Mouse (Mus musculus) spleen, postnatal 0 days (tissue): ENCODE data around the gene Tmed6. TPM values are rescaled to one million over a fixed set of nuclear protein-coding genes. Genes with fewer than 3 reads are reported as not detected.

Source experiments
- polyA plus RNA-seq: library from polyadenylated mRNA; unstranded; fragments of >200 nt; fragmentation: Nextera tagmentation; extraction: Ambion mirVana; gene quantifications from 2 replicates; pipeline ENCODE4 v1.2.1, GENCODE M21; 2015

The Tmed6 gene
- 0.15 and 1.6 TPM in 2 replicates for polyA plus RNA-seq

DNA sequence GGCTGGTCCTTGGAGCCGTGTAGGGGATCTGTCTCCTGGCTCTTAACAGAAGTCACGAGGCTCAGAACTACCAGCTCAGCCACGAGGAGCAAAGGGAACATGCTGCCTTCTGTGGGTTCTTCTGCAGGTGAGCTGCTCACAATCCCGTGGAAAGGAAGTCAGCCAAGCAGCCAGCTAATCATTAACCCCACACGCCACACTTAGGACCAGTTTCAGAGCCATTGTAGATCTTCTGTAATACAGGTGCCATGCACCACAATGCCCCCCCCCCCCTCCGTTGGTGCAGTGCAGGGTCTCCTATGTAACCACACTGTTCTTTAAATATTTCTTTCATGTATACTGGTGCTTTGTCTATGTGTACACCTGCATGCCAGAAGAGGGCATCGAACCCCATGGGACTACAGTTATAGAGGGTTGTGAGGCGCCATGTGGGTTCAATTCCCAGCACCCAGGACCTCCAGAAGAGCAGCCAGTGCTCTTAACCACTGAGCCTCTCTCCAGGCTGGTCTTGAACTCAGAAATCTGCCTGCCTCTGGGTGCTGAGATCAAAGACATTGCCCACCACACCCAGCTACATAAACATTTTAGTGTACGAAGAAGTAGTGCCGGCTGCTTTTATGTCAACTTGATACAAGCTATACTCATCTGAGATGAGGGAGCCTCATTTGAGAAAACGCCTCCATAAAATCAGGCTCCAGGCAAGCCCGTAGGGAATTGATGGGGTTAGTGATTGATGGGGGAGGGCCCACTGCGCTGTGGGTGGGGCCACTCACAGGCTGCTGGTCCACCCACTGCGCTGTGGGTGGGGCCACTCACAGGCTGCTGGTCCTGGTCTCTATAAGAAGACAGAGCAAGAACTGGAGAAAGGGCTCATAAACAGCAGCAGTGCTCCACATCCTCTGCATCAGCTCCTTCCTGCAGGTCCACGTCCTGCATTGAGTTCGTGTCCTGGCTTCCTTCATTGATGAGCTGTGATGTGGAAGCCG is at the start of gene Tmed6:
Gene Tmed6 (minus strand): TSS at position 134 of the 986 bp plus-strand sequence.

DNA sequence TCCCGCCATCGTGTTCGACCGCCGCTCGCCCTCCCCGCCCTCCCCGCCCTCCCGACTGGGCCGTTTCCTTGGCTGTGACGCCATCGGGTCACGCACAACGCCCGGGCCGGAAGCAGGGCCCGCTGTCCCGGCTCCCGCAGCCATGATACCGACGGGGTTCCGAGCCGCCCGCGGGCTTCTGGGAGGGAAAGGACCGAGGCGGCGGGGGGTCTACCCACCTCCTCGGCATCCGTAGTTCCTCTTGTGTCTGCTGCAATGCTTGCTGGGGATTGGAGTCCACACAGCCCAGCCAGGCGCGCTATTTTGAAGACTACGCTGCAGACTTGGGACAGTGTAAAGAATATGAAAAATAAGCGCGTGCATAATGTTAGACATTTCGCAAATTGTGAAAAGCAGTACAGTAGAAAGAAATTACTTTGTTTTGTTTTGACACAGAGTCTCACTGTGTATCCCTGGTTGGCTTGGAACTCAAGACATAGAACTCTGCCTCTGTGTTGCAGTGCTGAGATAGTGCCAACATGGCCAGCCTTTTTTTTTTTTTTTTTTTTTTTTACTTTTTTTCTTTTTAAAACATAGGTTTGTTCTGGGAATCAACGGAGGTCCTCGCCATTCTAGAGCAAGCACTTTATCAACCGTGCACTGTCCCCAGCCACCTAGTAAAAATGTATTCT is 31.1 kb upstream of the Tmed6 start, which contains the start of gene Terf2:
Gene Terf2 (minus strand): TSS at position 182 of the 671 bp plus-strand sequence.

DNA sequence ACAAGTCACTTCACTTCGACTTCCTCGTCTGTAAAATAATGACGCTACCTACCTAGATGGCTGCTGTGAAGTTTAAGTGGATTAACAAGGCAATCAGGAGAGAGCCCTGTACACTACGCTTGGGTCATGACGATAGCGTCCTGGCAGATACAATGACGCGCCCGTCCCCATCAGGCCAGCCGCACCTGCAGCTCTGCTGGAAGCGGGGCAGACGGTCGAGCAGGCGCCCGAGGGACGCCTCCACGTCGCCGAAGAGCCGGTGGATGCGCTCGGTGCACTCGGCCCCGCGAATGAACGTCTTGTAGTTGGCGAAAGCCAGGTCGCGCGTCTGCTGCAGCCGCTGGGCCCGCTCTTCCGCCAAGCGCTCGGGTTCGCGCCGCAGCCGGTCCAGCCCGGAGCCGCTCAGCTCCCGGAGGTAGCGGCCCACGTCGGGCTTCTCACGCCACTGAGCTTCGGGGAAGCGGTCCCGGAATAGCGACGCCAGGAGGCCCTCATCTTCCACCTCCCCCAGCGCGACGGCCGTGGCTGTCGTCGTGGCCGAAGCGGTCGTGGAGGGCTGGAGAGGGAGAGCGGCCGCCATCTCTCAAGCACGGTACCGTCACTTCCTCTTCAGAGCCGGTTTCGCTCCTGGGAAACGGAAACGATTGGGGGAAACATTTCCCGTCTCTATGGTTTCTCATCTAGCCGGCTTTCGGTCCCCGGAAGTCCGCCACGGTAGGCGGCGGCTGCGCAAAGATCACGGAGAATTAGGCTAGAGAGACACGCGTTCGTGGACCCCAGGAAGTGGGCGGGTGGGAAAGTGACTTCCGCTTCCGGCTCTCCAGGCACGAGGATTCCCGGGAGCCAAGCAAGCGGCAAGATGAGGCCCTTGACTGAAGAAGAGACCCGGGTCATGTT is 9.1 kb downstream of the Tmed6 start, which contains the start of the genes Cog8 and Nip7:
Gene Cog8 (minus strand): TSS at position 614 of the 897 bp plus-strand sequence.
Gene Nip7 (plus strand): TSS at position 802 of the 897 bp plus-strand sequence.

DNA sequence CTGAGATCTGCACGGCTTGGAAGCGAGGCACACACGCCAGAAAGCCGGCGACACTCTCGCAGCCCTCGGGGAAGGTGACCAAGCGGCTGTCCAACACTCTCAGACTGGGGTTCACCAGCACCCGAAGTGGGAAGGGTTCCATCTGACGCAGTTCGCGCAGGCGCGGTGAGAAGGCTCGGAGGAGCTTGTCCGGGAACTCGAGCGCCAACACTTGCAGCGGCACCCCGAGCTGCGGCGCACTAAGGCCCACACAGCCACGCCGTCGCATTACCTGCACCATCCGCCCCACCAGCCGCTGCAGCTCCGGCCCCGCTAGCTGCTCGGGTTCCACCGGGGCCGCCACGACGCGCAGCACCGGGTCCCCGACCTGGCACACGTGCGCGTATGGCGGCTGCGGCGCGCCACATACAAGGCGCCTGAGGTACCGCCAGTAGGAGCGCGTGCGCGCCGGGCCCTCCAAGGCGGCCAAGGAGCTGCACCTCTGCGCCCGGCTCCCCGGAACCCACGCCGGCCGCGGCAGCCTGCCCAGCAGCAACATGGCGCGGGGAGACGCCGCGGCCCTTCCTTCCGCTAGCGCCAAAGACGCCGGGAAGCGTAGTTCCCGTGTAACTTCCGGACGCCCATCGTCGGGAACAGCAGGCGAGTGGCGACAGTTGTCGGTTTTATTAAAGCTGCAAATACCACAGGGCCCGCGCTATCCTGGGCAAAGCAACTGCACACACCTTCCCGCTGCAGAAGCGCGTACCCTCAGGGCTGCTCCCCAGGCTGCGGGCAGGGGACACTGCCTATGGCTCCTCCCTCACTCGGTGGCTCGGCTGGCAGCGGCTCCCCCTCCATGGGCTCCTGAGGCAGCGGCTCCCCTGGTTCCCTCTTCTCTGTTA is 17.1 kb downstream of the Tmed6 start, which contains the start of gene Pdf:
Gene Pdf (minus strand): TSS at position 554 of the 881 bp plus-strand sequence.

GRCm38 (mm10) chr8:107030650-107031576 is 34.5 kb downstream of the Tmed6 start, which contains the start of gene Vps4a:
Vps4a (plus strand) TSS chr8:107031222.

Other genes with a start within 250 kb of the Tmed6 start
- gene Has3, start 195.4 kb downstream of the Tmed6 start, polyA plus RNA-seq: 0.11 and 0.12 TPM in 2 replicates
- gene Utp4, start 172.0 kb downstream of the Tmed6 start, polyA plus RNA-seq: 41.9 and 43.2 TPM in 2 replicates
- gene Sntb2, start 129.9 kb downstream of the Tmed6 start, polyA plus RNA-seq: 7.0 and 9.8 TPM in 2 replicates
- gene Vps4a, start 34.4 kb downstream of the Tmed6 start, polyA plus RNA-seq: 30.2 and 31.6 TPM in 2 replicates
- gene Pdf, start 17.0 kb downstream of the Tmed6 start, polyA plus RNA-seq: 15.6 and 20.7 TPM in 2 replicates
- 16.4 and 18.0 TPM in 2 replicates for gene Cog8, start 9.0 kb downstream of the Tmed6 start, polyA plus RNA-seq
- 54.8 and 56.4 TPM in 2 replicates for gene Nip7, start 8.8 kb downstream of the Tmed6 start, polyA plus RNA-seq
- 14.7 and 15.3 TPM in 2 replicates for gene Terf2, start 30.9 kb upstream of the Tmed6 start, polyA plus RNA-seq
- 19.3 and 19.4 TPM in 2 replicates for gene Cyb5b, start 85.0 kb upstream of the Tmed6 start, polyA plus RNA-seq
- 6.2 and 8.8 TPM in 2 replicates for gene Nfat5, start 227.8 kb upstream of the Tmed6 start, polyA plus RNA-seq